Mouse (Mus musculus): ENCODE data around the gene Gm5157. TPM values are rescaled to one million over a fixed set of nuclear protein-coding genes. Genes with fewer than 3 reads are reported as not detected.

The Gm5157 gene
- not detected in 2 replicates for polyA plus RNA-seq (2015; fragmentation: Nextera tagmentation; extraction: Ambion mirVana)

GRCm38 (mm10) chr7:21190323-21190722 is at the start of gene Gm5157:
Gm5157 (minus strand) TSS chr7:21190423.

DNA sequence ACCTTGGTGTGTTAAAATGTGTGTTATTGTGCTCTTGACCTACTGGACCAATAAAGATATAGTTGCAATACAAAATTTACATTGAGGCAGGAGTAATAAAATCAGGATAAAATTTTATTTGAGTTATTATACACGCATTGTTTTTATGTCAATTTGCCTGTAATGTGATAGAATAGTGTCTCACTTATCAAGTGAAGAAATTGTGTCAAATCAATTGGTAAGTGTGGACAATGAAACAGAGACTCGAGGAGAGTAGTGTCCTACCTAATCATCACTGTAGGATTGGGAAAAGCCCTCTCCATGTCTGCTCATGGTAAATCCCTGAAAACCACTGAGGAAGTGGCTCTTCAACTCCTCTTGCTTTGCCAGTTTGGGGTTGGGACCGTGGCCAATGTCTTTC is 28.3 kb downstream of the Gm5157 start, which contains the start of gene Vmn1r123:
Gene Vmn1r123 (plus strand): TSS at position 301 of the 400 bp plus-strand sequence.

Other genes with a start within 250 kb of the Gm5157 start
- not detected in 2 replicates for gene Vmn1r119, start 178.0 kb downstream of the Gm5157 start, polyA plus RNA-seq (2015; fragmentation: Nextera tagmentation; extraction: Ambion mirVana)
- gene Vmn1r120, start 136.6 kb downstream of the Gm5157 start, polyA plus RNA-seq (2015; fragmentation: Nextera tagmentation; extraction: Ambion mirVana): not detected in 2 replicates
- gene Vmn1r121, start 91.9 kb downstream of the Gm5157 start, polyA plus RNA-seq (2015; fragmentation: Nextera tagmentation; extraction: Ambion mirVana): not detected in 2 replicates
- gene Vmn1r122, start 56.3 kb downstream of the Gm5157 start, polyA plus RNA-seq (2015; fragmentation: Nextera tagmentation; extraction: Ambion mirVana): not detected in 2 replicates
- not detected in 2 replicates for gene Vmn1r123, start 28.2 kb downstream of the Gm5157 start, polyA plus RNA-seq (2015; fragmentation: Nextera tagmentation; extraction: Ambion mirVana)
- not detected in 2 replicates for gene Vmn1r124, start 70.2 kb upstream of the Gm5157 start, polyA plus RNA-seq (2015; fragmentation: Nextera tagmentation; extraction: Ambion mirVana)
- not detected in 2 replicates for gene Vmn1r125, start 81.8 kb upstream of the Gm5157 start, polyA plus RNA-seq (2015; fragmentation: Nextera tagmentation; extraction: Ambion mirVana)
- not detected in 2 replicates for gene Vmn1r126, start 111.0 kb upstream of the Gm5157 start, polyA plus RNA-seq (2015; fragmentation: Nextera tagmentation; extraction: Ambion mirVana)
- gene Vmn1r127, start 129.4 kb upstream of the Gm5157 start, polyA plus RNA-seq (2015; fragmentation: Nextera tagmentation; extraction: Ambion mirVana): not detected in 2 replicates
- not detected in 2 replicates for gene Vmn1r128, start 158.9 kb upstream of the Gm5157 start, polyA plus RNA-seq (2015; fragmentation: Nextera tagmentation; extraction: Ambion mirVana)
- gene Vmn1r129, start 170.9 kb upstream of the Gm5157 start, polyA plus RNA-seq (2015; fragmentation: Nextera tagmentation; extraction: Ambion mirVana): not detected in 2 replicates
- not detected in 2 replicates for gene Gm6882, start 242.3 kb upstream of the Gm5157 start, polyA plus RNA-seq (2015; fragmentation: Nextera tagmentation; extraction: Ambion mirVana)